Comparison of ENCODE assay signal across 14 mouse cellular contexts in genomic region chr6:124720904-124721303, GRCm38 (mm10). TPM values are rescaled to one million over a fixed set of nuclear protein-coding genes. Genes with fewer than 3 reads are reported as not detected.
DNase-seq lines count a peak whose midpoint lies in the region; ATAC-seq lines count a peak whose summit lies in the region.
"Had no signal": no experiment of that assay in that cellular context is flagged by ENCODE, and none has a peak within 500 bp of the region (broad histone marks: within the 10 kb centered on the region; RNA-seq: fewer than 3 reads in every experiment).

No protein-coding gene starts in this region.

- peaks cover 15% of the 10 kb centered on the region for H3K36me3 ChIP-seq in heart, embryonic 16.5 days (ENCODE audit: control insufficient read depth, insufficient read depth)
- H3K36me3 ChIP-seq in neural tube, embryonic 13.5 days, result peaks cover 20% of the 10 kb centered on the region
- H3K36me3 ChIP-seq in neural tube, embryonic 15.5 days, result peaks cover 15% of the 10 kb centered on the region
- peaks cover 10% of the 10 kb centered on the region for H3K36me3 ChIP-seq in liver, embryonic 16.5 days (ENCODE audit: control insufficient read depth, insufficient read depth)

- no peaks in the 10 kb centered on the region for H3K27me3 ChIP-seq in heart, embryonic 16.5 days (ENCODE audit: control insufficient read depth, insufficient read depth, low read length)
- H3K27me3 ChIP-seq in neural tube, embryonic 13.5 days, result no peaks in the 10 kb centered on the region
- H3K27me3 ChIP-seq in neural tube, embryonic 15.5 days (replicated peaks), result no peaks in the 10 kb centered on the region
- no peaks in the 10 kb centered on the region for H3K27me3 ChIP-seq in liver, embryonic 16.5 days (ENCODE audit: control insufficient read depth, insufficient read depth, low read depth, low read length)

- H3K27ac ChIP-seq in heart, embryonic 16.5 days (ENCODE audit: low read length), result peak overlapping the region; percentile 38; the same call in 1 of the 2 replicates
- H3K27ac ChIP-seq in neural tube, embryonic 13.5 days (replicated peaks), result no peak overlapping the region
- H3K27ac ChIP-seq in neural tube, embryonic 15.5 days (replicated peaks), result no peak overlapping the region
- H3K27ac ChIP-seq in liver, embryonic 16.5 days (ENCODE audit: low read length), result peak overlapping the region; percentile 54; the same call in 1 of the 2 replicates
- H3K27ac ChIP-seq: heart, adult 2 months had no signal

- no peak for DNase-seq in heart, adult 11 months
- peak; percentile 65 for DNase-seq in thymus, postnatal 14 days
- DNase-seq in c-Kit-positive CD71-positive TER-119-positive erythroid progenitor cells, embryonic 14.5 days (ENCODE audit: low spot score), result no peak
- DNase-seq in adrenal gland, postnatal 14 days, result no peak
- DNase-seq: cerebellum, adult 2 months; heart, adult 2 months; kidney, adult 8-10 months; right cerebral cortex, postnatal 14 days had no signal

- H3K9ac ChIP-seq in heart, embryonic 16.5 days (ENCODE audit: low read length), result peak overlapping the region; percentile 14; the same call in 1 of the 2 replicates
- H3K9ac ChIP-seq in neural tube, embryonic 13.5 days, result 0 out of 2 replicates have a peak overlapping the region, but pooled peaks have one; percentile 17
- H3K9ac ChIP-seq in neural tube, embryonic 15.5 days (replicated peaks), result no peak overlapping the region
- no peak overlapping the region for H3K9ac ChIP-seq in liver, embryonic 16.5 days (ENCODE audit: low read depth, low read length)

- no peak overlapping the region for H3K4me3 ChIP-seq in heart, embryonic 16.5 days (ENCODE audit: low read length)
- H3K4me3 ChIP-seq in neural tube, embryonic 13.5 days, result no peak overlapping the region
- no peak overlapping the region for H3K4me3 ChIP-seq in neural tube, embryonic 15.5 days (replicated peaks)
- no peak overlapping the region for H3K4me3 ChIP-seq in liver, embryonic 16.5 days (ENCODE audit: low read depth, low read length)
- H3K4me3 ChIP-seq: heart, adult 2 months had no signal

- ATAC-seq in heart, embryonic 16.5 days (replicated peaks; ENCODE audit: extremely low read depth, insufficient read depth, low FRiP score), result no peak
- ATAC-seq in neural tube, embryonic 13.5 days (ENCODE audit: low read depth), result no peak
- ATAC-seq in neural tube, embryonic 15.5 days (ENCODE audit: low FRiP score), result no peak
- ATAC-seq in liver, embryonic 16.5 days (ENCODE audit: low read depth), result no peak

- H3K4me2 ChIP-seq in heart, embryonic 16.5 days (ENCODE audit: low read depth, low read length), result peak overlapping the region; percentile 5; the same call in 1 of the 2 replicates
- H3K4me2 ChIP-seq in neural tube, embryonic 13.5 days, result no peak overlapping the region
- no peak overlapping the region for H3K4me2 ChIP-seq in neural tube, embryonic 15.5 days
- no peak overlapping the region for H3K4me2 ChIP-seq in liver, embryonic 16.5 days (ENCODE audit: low read depth, low read length)

- 62% methylated on average over 11 of the region's 11 CpGs for WGBS in heart, embryonic 16.5 days
- 59% methylated on average over 11 of the region's 11 CpGs for WGBS in neural tube, embryonic 13.5 days
- 70% methylated on average over 11 of the region's 11 CpGs for WGBS in neural tube, embryonic 15.5 days
- WGBS in liver, embryonic 16.5 days (ENCODE audit: insufficient replicate concordance), result 54% methylated on average over 11 of the region's 11 CpGs

- H3K9me3 ChIP-seq in heart, embryonic 16.5 days (replicated peaks; ENCODE audit: control insufficient read depth, low read length), result no peaks in the 10 kb centered on the region
- H3K9me3 ChIP-seq in neural tube, embryonic 13.5 days, result no peaks in the 10 kb centered on the region
- H3K9me3 ChIP-seq in neural tube, embryonic 15.5 days (replicated peaks), result no peaks in the 10 kb centered on the region
- H3K9me3 ChIP-seq in liver, embryonic 16.5 days (replicated peaks; ENCODE audit: control insufficient read depth, low read length), result no peaks in the 10 kb centered on the region

- H3K4me1 ChIP-seq in heart, embryonic 16.5 days (ENCODE audit: control insufficient read depth, insufficient read depth, low read length), result peaks cover 2% of the 10 kb centered on the region; the same call in 1 of the 2 replicates
- no peaks in the 10 kb centered on the region for H3K4me1 ChIP-seq in neural tube, embryonic 13.5 days (replicated peaks)
- no peaks in the 10 kb centered on the region for H3K4me1 ChIP-seq in neural tube, embryonic 15.5 days
- peaks cover 36% of the 10 kb centered on the region for H3K4me1 ChIP-seq in liver, embryonic 16.5 days (ENCODE audit: control insufficient read depth, low read depth, low read length)

RNA-seq across cellular contexts. Expression of gene Phb2, which starts 8.8 kb away (rescaled TPM):
- polyA plus RNA-seq in heart, embryonic 16.5 days (2015; fragmentation: Nextera tagmentation; extraction: Ambion mirVana), result 347 and 355 TPM in 2 replicates
- 259 and 270 TPM in 2 replicates for polyA plus RNA-seq in neural tube, embryonic 13.5 days (2015; fragmentation: Nextera tagmentation; extraction: Ambion mirVana)
- polyA plus RNA-seq in neural tube, embryonic 15.5 days (2015; fragmentation: Nextera tagmentation; extraction: Ambion mirVana), result 267 and 291 TPM in 2 replicates
- 206 and 214 TPM in 2 replicates for polyA plus RNA-seq in liver, embryonic 16.5 days (2015; fragmentation: Nextera tagmentation; extraction: Ambion mirVana)
- 392 and 412 TPM in 2 replicates for total RNA-seq in adrenal gland, postnatal 14 days (2021)

RNA-seq across cellular contexts. Expression of gene Emg1, which starts 8.9 kb away (rescaled TPM):
- 125 and 133 TPM in 2 replicates for polyA plus RNA-seq in heart, embryonic 16.5 days (2015; fragmentation: Nextera tagmentation; extraction: Ambion mirVana)
- polyA plus RNA-seq in neural tube, embryonic 13.5 days (2015; fragmentation: Nextera tagmentation; extraction: Ambion mirVana), result 110 and 120 TPM in 2 replicates
- 99.9 and 132 TPM in 2 replicates for polyA plus RNA-seq in neural tube, embryonic 15.5 days (2015; fragmentation: Nextera tagmentation; extraction: Ambion mirVana)
- 105 and 121 TPM in 2 replicates for polyA plus RNA-seq in liver, embryonic 16.5 days (2015; fragmentation: Nextera tagmentation; extraction: Ambion mirVana)
- total RNA-seq in adrenal gland, postnatal 14 days (2021), result 79.7 and 87.9 TPM in 2 replicates

RNA-seq across cellular contexts. Expression of gene Ptpn6, which starts 17.6 kb away (rescaled TPM):
- 14.6 and 31.3 TPM in 2 replicates for polyA plus RNA-seq in heart, embryonic 16.5 days (2015; fragmentation: Nextera tagmentation; extraction: Ambion mirVana)
- polyA plus RNA-seq in neural tube, embryonic 13.5 days (2015; fragmentation: Nextera tagmentation; extraction: Ambion mirVana), result 6.0 and 7.9 TPM in 2 replicates
- polyA plus RNA-seq in neural tube, embryonic 15.5 days (2015; fragmentation: Nextera tagmentation; extraction: Ambion mirVana), result 4.8 and 24.7 TPM in 2 replicates
- 38.2 and 38.3 TPM in 2 replicates for polyA plus RNA-seq in liver, embryonic 16.5 days (2015; fragmentation: Nextera tagmentation; extraction: Ambion mirVana)
- 7.3 and 23.1 TPM in 2 replicates for total RNA-seq in adrenal gland, postnatal 14 days (2021)

RNA-seq across cellular contexts. Expression of gene Grcc10, which starts 20.3 kb away (rescaled TPM):
- polyA plus RNA-seq in heart, embryonic 16.5 days (2015; fragmentation: Nextera tagmentation; extraction: Ambion mirVana), result 429 and 447 TPM in 2 replicates
- polyA plus RNA-seq in neural tube, embryonic 13.5 days (2015; fragmentation: Nextera tagmentation; extraction: Ambion mirVana), result 687 and 693 TPM in 2 replicates
- 572 and 623 TPM in 2 replicates for polyA plus RNA-seq in neural tube, embryonic 15.5 days (2015; fragmentation: Nextera tagmentation; extraction: Ambion mirVana)
- 80.7 and 83.6 TPM in 2 replicates for polyA plus RNA-seq in liver, embryonic 16.5 days (2015; fragmentation: Nextera tagmentation; extraction: Ambion mirVana)
- 338 and 346 TPM in 2 replicates for total RNA-seq in adrenal gland, postnatal 14 days (2021)

RNA-seq across cellular contexts. Expression of gene Gm45234, which starts 34.9 kb away (rescaled TPM):
- polyA plus RNA-seq in heart, embryonic 16.5 days (2015; fragmentation: Nextera tagmentation; extraction: Ambion mirVana), result not detected in 2 replicates
- not detected in 2 replicates for polyA plus RNA-seq in neural tube, embryonic 13.5 days (2015; fragmentation: Nextera tagmentation; extraction: Ambion mirVana)
- polyA plus RNA-seq in neural tube, embryonic 15.5 days (2015; fragmentation: Nextera tagmentation; extraction: Ambion mirVana), result 0.17 TPM in 1 of 2 replicates, not detected in the other
- polyA plus RNA-seq in liver, embryonic 16.5 days (2015; fragmentation: Nextera tagmentation; extraction: Ambion mirVana), result not detected in 2 replicates
- not detected in 2 replicates for total RNA-seq in adrenal gland, postnatal 14 days (2021)
- total RNA-seq: left cerebral cortex, postnatal 10 days had no signal
- polyA plus RNA-seq: C2C12; cerebellum, adult 2 months; heart, adult 2 months had no signal

Comparison
In these comparisons a context has a peak if more than half of its experiments do, and no peak if none do; other contexts are left out.
1. H3K9ac ChIP-seq: peak in heart, embryonic 16.5 days (single experiment) and neural tube, embryonic 13.5 days (single experiment); none in neural tube, embryonic 15.5 days (single experiment) and liver, embryonic 16.5 days (single experiment).
2. H3K27ac ChIP-seq: peak in heart, embryonic 16.5 days (single experiment) and liver, embryonic 16.5 days (single experiment); none in neural tube, embryonic 13.5 days (single experiment) and neural tube, embryonic 15.5 days (single experiment).